Mouse (Mus musculus) natural killer cell, adult 2 months (primary cell): ENCODE results near the gene Psma4.

Source experiments
- DNase-seq, 2 experiments: peaks; one replicate each; pipeline ENCODE4 v3.0.0; 2022; ENCODE audit warnings: low spot score in 2 of 2

Gene Psma4

GRCm38 (mm10) chr9:54990362-54990761 lies 39.8 kb downstream of the Psma4 start:
- DNase-seq = no peak

DNA sequence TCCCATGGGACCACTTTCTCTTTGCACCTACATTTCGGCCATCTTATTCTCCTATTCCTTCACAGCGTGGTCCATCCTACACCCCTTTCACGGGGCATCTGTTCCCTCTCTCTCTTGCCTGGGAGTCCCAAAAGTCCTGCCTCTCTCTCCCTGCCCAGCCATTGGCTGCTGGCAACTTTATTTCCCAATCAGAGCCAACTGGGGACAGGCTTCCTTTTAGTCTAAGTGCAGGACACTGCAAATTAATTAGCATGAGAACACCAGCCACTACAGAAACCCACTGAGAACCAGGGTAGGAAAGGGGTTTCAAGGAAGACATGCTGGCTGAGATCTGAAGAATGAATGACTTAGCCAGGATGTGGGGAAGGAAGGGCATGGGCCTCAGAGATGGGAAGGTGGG lies 43.8 kb downstream of the Psma4 start:
- DNase-seq = no peak

DNA sequence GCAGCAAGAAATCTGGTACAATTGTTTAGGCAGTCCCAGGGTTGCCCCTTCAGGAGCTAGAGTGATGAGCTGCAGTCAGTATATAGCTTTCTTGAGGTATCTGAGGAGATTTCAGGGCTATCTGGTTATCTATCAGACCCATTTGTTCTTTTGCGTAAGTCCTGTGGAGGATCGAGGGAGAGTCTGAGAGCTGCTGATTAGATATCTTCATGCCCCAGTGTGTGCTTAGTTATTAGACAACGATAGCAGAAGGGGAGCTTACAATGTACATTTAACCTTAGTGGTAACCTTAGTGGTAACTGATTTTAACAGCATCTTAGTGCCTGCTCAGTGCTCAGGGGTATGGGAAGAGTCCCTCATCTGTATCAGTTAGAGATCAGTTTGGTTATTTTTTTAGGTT lies 45.1 kb downstream of the Psma4 start:
- DNase-seq = no peak

GRCm38 (mm10) chr9:55003609-55004008 lies 53.0 kb downstream of the Psma4 start:
- no peak for DNase-seq
